Mouse (Mus musculus): ENCODE results near the gene Mfsd5.

Mfsd5 gene

DNA sequence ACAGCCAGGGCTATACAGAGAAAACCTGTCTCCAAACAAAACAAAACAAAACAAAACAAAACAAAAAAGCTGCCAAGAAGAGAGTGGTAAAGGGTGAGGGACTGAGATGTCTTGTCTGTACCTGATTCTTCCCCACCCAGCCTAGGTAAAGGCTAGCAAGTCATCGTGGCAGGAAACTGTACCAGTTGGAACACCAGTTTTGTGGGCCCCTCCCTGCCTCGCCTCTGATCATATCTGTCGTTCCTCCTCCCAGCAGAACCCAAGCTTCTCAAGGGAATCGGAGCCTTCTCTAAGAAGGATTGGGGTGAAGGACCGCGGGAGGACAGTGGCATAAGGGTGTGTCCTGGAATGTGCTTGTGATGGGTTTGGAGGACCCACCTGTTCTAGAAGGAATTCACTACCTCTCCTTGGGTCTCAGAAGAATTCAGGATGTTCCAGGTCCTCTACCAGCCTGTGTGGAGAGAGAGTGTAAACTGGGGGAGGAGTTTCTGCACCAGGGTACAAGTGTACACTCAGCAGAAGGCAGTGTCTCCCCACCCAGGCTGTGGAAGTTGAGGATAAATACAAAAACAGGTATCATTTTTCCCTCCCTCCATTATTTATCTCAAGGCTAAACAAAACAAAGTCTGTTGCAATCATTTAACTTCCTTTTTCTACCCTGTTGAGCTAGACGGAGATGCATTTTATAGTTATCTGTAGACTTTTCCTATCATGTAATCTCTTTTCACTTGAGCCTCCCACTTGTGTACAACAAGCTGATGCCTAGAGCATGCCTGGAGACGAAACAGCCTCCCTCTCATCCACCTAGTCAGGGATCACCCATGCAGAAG lies 3.4 kb downstream of the Mfsd5 start:
- DNase-seq (ENCODE audit: low spot score in 2 of 2), result no peak

DNA sequence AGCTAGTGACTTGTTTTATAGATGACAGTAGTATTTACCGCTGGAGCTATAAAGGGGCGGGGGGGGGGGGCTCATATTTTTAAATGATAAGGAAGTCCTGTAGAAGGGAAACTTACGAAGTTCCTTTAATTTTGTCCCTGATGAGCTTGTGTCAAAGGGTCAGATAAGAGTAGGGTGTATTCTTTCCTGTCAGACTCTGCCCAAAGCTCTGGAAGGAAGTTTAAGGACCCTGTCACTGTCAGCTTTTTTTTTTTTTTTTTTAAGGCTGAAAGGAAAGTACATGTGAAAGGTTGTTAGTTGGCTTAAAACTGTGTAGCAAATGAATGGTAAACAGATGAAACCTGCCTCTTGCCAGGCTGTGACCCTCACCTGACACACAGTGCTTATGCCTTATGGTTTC lies 4.4 kb downstream of the Mfsd5 start:
- no peak for DNase-seq (ENCODE audit: low spot score in 2 of 2)

DNA sequence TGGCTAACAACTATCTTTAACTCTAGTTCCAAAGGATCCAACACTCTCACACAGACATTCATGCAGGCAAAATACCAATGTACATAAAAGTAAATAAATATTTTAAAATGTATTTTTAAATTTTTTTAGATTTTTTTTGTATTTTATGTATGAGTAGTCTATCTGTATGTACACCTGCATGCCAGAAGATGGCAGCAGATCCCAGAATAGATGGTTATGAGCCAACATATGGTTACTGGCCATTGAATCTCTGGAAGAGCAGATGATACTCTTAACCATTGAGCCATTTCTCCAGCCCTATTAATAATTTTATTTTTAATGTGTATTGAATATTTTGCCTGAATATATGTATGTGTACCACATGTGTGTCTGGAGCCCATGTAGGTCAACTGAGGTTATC lies 8.1 kb downstream of the Mfsd5 start:
- no peak for DNase-seq (ENCODE audit: low spot score in 2 of 2)

GRCm38 (mm10) chr15:102295633-102296367 lies 16.5 kb downstream of the Mfsd5 start, which contains the start of gene Espl1:
TSS of gene Espl1 (plus strand) at chr15:102296266.
- DNase-seq (ENCODE audit: low spot score in 2 of 2), result peak; percentile 81 to 90

DNA sequence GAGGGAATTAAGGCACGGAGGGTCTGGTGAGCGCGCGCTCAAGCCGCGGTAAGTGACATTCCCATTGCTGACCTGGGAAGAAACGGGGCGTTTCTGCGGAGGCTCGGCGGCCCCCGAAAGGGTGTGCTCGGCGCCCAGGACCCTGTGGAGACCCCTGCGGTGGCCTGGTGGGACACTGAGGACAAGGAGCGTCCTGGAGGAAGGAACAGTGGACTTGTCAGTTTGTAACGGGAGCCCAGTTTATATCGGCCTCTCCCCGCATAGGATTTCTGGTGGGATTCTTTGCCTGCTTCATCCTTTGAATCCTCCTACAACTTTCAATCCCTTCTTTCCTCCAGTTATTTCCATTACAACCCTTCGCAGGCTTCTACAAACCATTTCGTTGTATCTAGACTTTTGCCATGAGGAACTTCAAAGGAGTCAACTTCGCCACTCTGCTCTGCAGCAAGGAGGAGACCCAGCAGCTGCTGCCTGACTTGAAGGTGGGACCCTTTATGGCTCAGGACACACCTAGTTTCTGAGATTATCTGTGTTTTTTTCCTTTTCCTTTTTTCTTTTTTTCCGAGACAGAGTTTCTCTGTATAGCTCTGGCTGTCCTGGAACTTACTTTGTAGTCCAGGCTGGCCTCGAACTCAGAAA lies 17.2 kb downstream of the Mfsd5 start:
- DNase-seq (ENCODE audit: low spot score in 2 of 2), result no peak

DNA sequence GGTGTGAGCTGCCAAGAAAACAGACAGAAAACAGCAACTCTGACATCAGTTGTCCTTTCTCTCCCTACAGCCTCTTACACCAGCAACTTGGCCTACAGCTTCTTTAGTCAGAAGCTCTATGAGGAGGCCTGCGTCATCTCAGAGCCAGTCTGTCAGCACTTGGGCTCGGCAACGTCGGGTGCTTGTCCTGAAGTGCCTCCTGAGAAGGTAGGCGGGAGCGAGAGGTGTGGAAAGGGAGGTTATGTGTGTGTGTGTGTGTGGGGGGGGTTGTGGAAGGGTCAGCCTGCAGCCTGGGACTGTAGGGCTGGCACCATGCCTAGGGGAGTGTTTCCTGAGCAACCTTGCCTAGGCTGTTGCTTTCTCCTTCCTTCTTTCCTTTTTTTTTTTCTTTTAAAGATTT lies 23.3 kb downstream of the Mfsd5 start:
- DNase-seq (ENCODE audit: low spot score in 2 of 2), result no peak

DNA sequence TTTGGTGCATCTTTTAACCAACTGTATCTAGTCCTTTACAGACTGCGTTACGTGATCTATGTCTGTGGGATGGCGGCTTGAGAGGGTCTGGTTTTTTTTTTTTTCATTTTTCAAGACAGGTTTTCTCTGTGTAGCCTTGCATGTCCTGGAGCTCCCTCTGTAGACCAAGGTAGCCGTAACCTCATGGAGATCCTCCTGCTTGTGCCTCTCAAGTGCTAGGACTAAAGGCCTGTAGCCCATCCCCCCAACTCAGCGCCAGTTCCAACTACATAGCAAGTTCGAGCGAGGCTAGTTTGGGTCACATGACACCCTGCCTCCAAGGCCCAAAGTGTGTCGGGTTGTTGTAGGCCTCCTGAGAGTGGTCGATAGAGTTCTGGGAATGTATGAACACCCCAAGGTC lies 29.5 kb downstream of the Mfsd5 start:
- no peak for DNase-seq (ENCODE audit: low spot score in 2 of 2)

- DNase-seq (ENCODE audit: low spot score in 2 of 2), result no peak
These were observed 31.0 kb downstream of the Mfsd5 start for GRCm38 (mm10) chr15:102310074-102310845.

DNA sequence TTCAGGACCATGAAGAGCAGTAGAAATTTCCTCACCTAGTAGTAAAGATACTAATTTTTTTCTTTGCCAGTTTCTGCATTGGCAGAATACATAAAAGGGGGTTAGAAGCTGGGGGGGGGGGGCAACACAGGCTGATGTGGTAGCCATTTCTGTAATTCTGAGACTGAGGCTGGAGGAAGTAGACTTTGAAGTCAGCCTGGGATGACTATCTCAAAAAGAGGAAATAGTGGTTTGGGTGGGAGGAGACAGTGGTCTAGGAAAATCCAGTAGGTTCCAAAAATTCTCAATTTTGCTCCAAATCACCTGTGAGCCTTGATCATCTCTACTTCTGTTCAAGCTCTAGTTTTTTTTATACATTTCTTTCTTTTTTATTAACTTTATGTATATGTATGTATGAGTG lies 32.2 kb downstream of the Mfsd5 start:
- no peak for DNase-seq (ENCODE audit: low spot score in 2 of 2)

DNA sequence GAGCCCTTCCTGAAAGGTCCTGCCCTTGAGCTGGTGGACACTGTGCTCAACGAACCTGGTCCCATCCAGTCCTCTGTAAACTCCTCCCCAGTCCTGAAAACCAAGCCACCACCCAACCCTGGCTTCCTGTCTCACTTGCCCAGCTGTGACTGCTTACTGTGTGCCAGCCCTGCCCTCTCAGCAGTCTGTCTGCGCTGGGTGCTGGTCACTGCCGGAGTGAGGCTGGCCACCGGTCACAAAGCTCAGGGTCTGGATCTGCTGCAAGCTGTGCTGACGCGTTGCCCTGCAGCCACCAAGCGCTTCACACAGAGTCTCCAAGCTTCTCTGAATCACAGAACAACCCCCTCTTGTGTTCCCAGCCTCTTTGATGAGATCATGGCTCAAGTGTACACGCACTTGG lies 36.0 kb downstream of the Mfsd5 start:
- DNase-seq (ENCODE audit: low spot score in 2 of 2), result no peak

GRCm38 (mm10) chr15:102316263-102316662 lies 37.0 kb downstream of the Mfsd5 start:
- peak; percentile 42 to 51 for DNase-seq (ENCODE audit: low spot score in 2 of 2)

DNA sequence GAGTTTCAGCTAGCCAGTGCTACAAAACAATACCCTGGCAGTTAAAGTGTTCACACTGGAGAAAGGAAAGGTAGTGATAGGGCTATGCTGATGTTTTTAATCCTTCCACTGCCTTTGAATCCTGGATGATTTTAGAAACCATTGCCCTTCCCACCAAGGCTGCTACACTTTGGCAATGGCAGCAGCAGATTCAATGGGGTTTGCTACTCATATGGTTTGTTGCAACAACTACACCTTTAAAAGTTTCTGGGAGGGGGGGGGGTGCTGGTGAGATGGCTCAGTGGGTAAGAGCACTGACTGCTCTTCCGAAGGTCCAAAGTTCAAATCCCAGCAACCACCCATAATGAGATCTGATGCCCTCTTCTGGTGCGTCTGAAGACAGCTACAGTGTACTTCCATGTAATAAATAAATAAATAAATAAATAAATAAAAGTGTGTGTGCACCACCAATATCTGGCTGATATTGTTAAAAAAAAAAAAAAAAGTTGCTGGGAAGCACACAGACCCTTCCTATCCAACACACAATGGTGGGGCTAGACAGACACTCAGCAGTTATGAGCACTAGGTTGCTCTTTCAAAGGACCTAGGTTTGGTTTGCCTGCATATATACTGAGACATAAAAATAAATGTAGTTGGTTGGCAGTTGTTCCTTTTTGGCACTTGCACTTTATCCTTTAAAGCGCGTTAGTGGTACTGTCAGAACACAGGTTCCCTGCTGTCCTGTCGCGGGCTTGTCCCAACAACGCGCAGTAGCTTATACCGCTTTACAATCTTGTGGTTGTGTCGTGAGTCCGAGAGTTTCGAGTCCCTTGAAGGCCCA lies 45.6 kb downstream of the Mfsd5 start:
- DNase-seq (ENCODE audit: low spot score in 2 of 2), result no peak

GRCm38 (mm10) chr15:102326022-102326576 lies 46.8 kb downstream of the Mfsd5 start, which contains the start of gene Pfdn5:
TSS of gene Pfdn5 (plus strand) at chr15:102326116.
- peak; percentile 72 to 78 for DNase-seq (ENCODE audit: low spot score in 2 of 2)

GRCm38 (mm10) chr15:102326892-102327291 lies 47.6 kb downstream of the Mfsd5 start:
- no peak for DNase-seq (ENCODE audit: low spot score in 2 of 2)

Measured in frontal cortex, postnatal 25 days (tissue).